Mouse (Mus musculus) CH12.LX (cell line): ENCODE data around the gene Dcaf4. TPM values are rescaled to one million over a fixed set of nuclear protein-coding genes. Genes with fewer than 3 reads are reported as not detected.

Experiments used
- DNase-seq: peaks from one replicate; pipeline ENCODE4 v3.0.0-alpha.2; 2013; ENCODE audit errors: extremely low read depth
- H3K27ac ChIP-seq: 2 replicates; pipeline ENCODE4 v1.5.1; 2012; ENCODE audit warnings: low read depth, mild to moderate bottlenecking, control low read depth, moderate library complexity; ENCODE audit not compliant: insufficient read depth
- H3K27me3 ChIP-seq: replicated peaks from 2 replicates; pipeline ENCODE3; 2012; ENCODE audit warnings: inconsistent platforms
- H3K36me3 ChIP-seq, 2 experiments: replicated peaks in 1 of 2; 2 replicates each; pipeline versions ENCODE3 to v1.6.1; 2012; ENCODE audit warnings: inconsistent platforms in 1 of 2, low read length in 1 of 2, mild to moderate bottlenecking in 1 of 2, mixed read lengths in 1 of 2, moderate library complexity in 1 of 2; ENCODE audit not compliant: control insufficient read depth in 1 of 2, insufficient read depth in 1 of 2
- H3K4me1 ChIP-seq, 2 experiments: 2 replicates each; pipeline ENCODE4 v1.6.1; 2012; ENCODE audit warnings: inconsistent platforms in 1 of 2, moderate library complexity in 1 of 2; ENCODE audit not compliant: insufficient read depth in 2 of 2, control insufficient read depth in 1 of 2
- H3K4me2 ChIP-seq: 2 replicates; pipeline ENCODE4 v1.6.1; 2012; ENCODE audit warnings: low read depth, mild to moderate bottlenecking, control low read depth; ENCODE audit not compliant: poor library complexity, insufficient read depth, severe bottlenecking
- H3K4me3 ChIP-seq, 3 experiments: fragments of 150-350 bp in 1 of 3; sonication (generic) in 1 of 3; replicated peaks in 1 of 3; 2 replicates each; pipeline versions ENCODE3 to v1.5.1; 2011 to 2012; ENCODE audit warnings: low read depth in 2 of 3, low read length in 2 of 3, mild to moderate bottlenecking in 2 of 3, moderate library complexity in 2 of 3, control low read depth in 1 of 3, improper control_type of control experiment in 1 of 3, inconsistent platforms in 1 of 3, mixed read lengths in 1 of 3; ENCODE audit not compliant: poor library complexity in 1 of 3
- H3K79me2 ChIP-seq: replicated peaks from 2 replicates; pipeline ENCODE4 v1.6.1; 2012; ENCODE audit warnings: mild to moderate bottlenecking, moderate library complexity; ENCODE audit not compliant: control insufficient read depth, poor library complexity, insufficient read depth, severe bottlenecking; ENCODE audit errors: extremely low read depth
- H3K9ac ChIP-seq: 2 replicates; pipeline ENCODE4 v1.6.1; 2012; ENCODE audit warnings: low read depth, mild to moderate bottlenecking, control low read depth, moderate library complexity; ENCODE audit not compliant: insufficient read depth
- H3K9me3 ChIP-seq: replicated peaks from 2 replicates; pipeline ENCODE3; 2012; ENCODE audit warnings: low read length, inconsistent platforms, mixed read lengths
- BHLHE40 ChIP-seq: IDR thresholded peaks from 2 replicates; pipeline ENCODE4 v1.6.1; 2011; ENCODE audit warnings: mild to moderate bottlenecking, low read depth, low read length, improper control_type of control experiment
- CHD2 ChIP-seq: IDR thresholded peaks from 2 replicates; pipeline ENCODE4 v1.6.1; 2011; ENCODE audit warnings: low read length, improper control_type of control experiment
- CTCF ChIP-seq, 2 experiments: IDR thresholded peaks in 1 of 2; conservative IDR thresholded peaks in 1 of 2; 2 replicates each; pipeline ENCODE4 v1.5.1; 2011 to 2012; ENCODE audit warnings: low read depth in 2 of 2, low read length in 2 of 2, improper control_type of control experiment in 1 of 2, inconsistent platforms in 1 of 2, mild to moderate bottlenecking in 1 of 2, moderate library complexity in 1 of 2
- ELF1 ChIP-seq: IDR thresholded peaks from 2 replicates; pipeline ENCODE4 v1.6.1; 2014; ENCODE audit warnings: low read depth, mild to moderate bottlenecking, inconsistent platforms, low read length, improper control_type of control experiment
- EP300 ChIP-seq: IDR thresholded peaks from 2 replicates; pipeline ENCODE4 v1.6.1; 2011; ENCODE audit warnings: low read length, improper control_type of control experiment
- IRF4 ChIP-seq: IDR thresholded peaks from 2 replicates; pipeline ENCODE4 v1.6.1; 2014; ENCODE audit warnings: low read depth, mild to moderate bottlenecking, inconsistent platforms, low read length, improper control_type of control experiment
- JUND ChIP-seq: conservative IDR thresholded peaks from 2 replicates; pipeline ENCODE4 v1.6.1; 2011; ENCODE audit warnings: low read depth, low read length, improper control_type of control experiment
- KAT2A ChIP-seq: IDR thresholded peaks from 2 replicates; pipeline ENCODE4 v1.6.1; 2012; ENCODE audit warnings: low read length, improper control_type of control experiment, inconsistent platforms; ENCODE audit not compliant: insufficient replicate concordance
- MAFK ChIP-seq: IDR thresholded peaks from 2 replicates; pipeline ENCODE4 v1.6.1; 2011; ENCODE audit warnings: low read length, improper control_type of control experiment; ENCODE audit not compliant: insufficient replicate concordance
- MAZ ChIP-seq: IDR thresholded peaks from 2 replicates; pipeline ENCODE4 v1.6.1; 2012; ENCODE audit warnings: low read depth, mild to moderate bottlenecking, inconsistent platforms, low read length, improper control_type of control experiment, moderate library complexity
- MEF2A ChIP-seq: IDR thresholded peaks from 2 replicates; pipeline ENCODE4 v1.6.1; 2014; ENCODE audit warnings: low read depth, mild to moderate bottlenecking, inconsistent platforms, low read length, improper control_type of control experiment, borderline replicate concordance
- MXI1 ChIP-seq: IDR thresholded peaks from 2 replicates; pipeline ENCODE4 v1.6.1; 2011; ENCODE audit warnings: mild to moderate bottlenecking, low read depth, low read length, improper control_type of control experiment
- POLR2AphosphoS2 ChIP-seq: IDR thresholded peaks from 2 replicates; pipeline ENCODE4 v1.6.1; 2011; ENCODE audit warnings: low read depth, low read length, improper control_type of control experiment
- RAD21 ChIP-seq: IDR thresholded peaks from 2 replicates; pipeline ENCODE4 v1.6.1; 2011; ENCODE audit warnings: low read depth, mild to moderate bottlenecking, low read length, improper control_type of control experiment, moderate library complexity
- SIN3A ChIP-seq: IDR thresholded peaks from 2 replicates; pipeline ENCODE4 v1.6.1; 2012; ENCODE audit warnings: low read length, improper control_type of control experiment, inconsistent platforms
- TBP ChIP-seq: conservative IDR thresholded peaks from 2 replicates; pipeline ENCODE4 v1.6.1; 2011; ENCODE audit warnings: low read depth, low read length, improper control_type of control experiment
- TCF12 ChIP-seq: IDR thresholded peaks from 2 replicates; pipeline ENCODE4 v1.6.1; 2014; ENCODE audit warnings: low read depth, mild to moderate bottlenecking, inconsistent platforms, low read length, improper control_type of control experiment
- UBTF ChIP-seq: IDR thresholded peaks from 2 replicates; pipeline ENCODE4 v1.6.1; 2012; ENCODE audit warnings: low read depth, mild to moderate bottlenecking, inconsistent platforms, low read length, improper control_type of control experiment, moderate library complexity
- USF1 ChIP-seq: IDR thresholded peaks from 2 replicates; pipeline ENCODE4 v1.6.1; 2014; ENCODE audit warnings: low read depth, mild to moderate bottlenecking, inconsistent platforms, low read length, improper control_type of control experiment
- ZKSCAN1 ChIP-seq: IDR thresholded peaks from 2 replicates; pipeline ENCODE4 v1.6.1; 2012; ENCODE audit warnings: low read depth, inconsistent platforms, low read length, improper control_type of control experiment, borderline replicate concordance
- ZMIZ1 ChIP-seq: IDR thresholded peaks from 2 replicates; pipeline ENCODE4 v1.6.1; 2012; ENCODE audit warnings: low read depth, mild to moderate bottlenecking, inconsistent platforms, low read length, improper control_type of control experiment
- ZNF384 ChIP-seq: IDR thresholded peaks from 2 replicates; pipeline ENCODE4 v1.6.1; 2012; ENCODE audit warnings: low read depth, low read length, improper control_type of control experiment, inconsistent platforms
- dilution Hi-C: fragments of 300-500 bp; cut with MboI; formaldehyde crosslinking; loops from 2 replicates; pipeline ENCODE4 v1.14.3; 2020; ENCODE audit warnings: low sequenced_read_pairs; ENCODE audit not compliant: extremely low pct_unique_long_range_greater_than_20kb, extremely low pct_ligation_motif_present
- in situ Hi-C: fragments of 300-500 bp; cut with MboI; formaldehyde crosslinking; loops from 3 replicates; pipeline ENCODE4 v1.14.3; 2019; ENCODE audit warnings: low sequenced_read_pairs, low pct_ligation_motif_present, low pct_unique_long_range_greater_than_20kb, mixed read lengths
- polyA plus RNA-seq: library from polyadenylated mRNA; unstranded; fragments of >175 nt; gene quantifications from 2 replicates; pipeline ENCODE4 v1.2.1, GENCODE M21; 2012; ENCODE audit warnings: low read depth; ENCODE audit not compliant: insufficient read length
- total RNA-seq, 2 experiments: library from RNA; depleted of rRNA; stranded (reverse); fragments of 300-350 nt in 1 of 2; fragments of >200 nt in 1 of 2; gene quantifications; 2 replicates each; pipeline ENCODE4 v1.2.3; 2012 to 2014

Gene Dcaf4
- total and polyA plus RNA-seq, 3 experiments: 17.3 to 23.6 (median 22.0) TPM

- H3K9ac ChIP-seq: no peak overlapping the region
Measured at GRCm38 (mm10) chr12:83523892-83524291, 3.6 kb downstream of the Dcaf4 start.

GRCm38 (mm10) chr12:83524329-83524728 lies 4.1 kb downstream of the Dcaf4 start:
- H3K36me3 ChIP-seq: peaks cover 2 to 35% of the 10 kb centered on the region in 2 experiments
- no peaks in the 10 kb centered on the region for H3K27me3 ChIP-seq
- in situ Hi-C loops (no loop called here), dilution Hi-C loops (no loop called here)
- no peak overlapping the region for H3K4me3 ChIP-seq
- H3K4me1 ChIP-seq: peaks cover 7 to 28% of the 10 kb centered on the region in 2 experiments; a peak in 3 of 4 replicates
- H3K9ac ChIP-seq: no peak overlapping the region
- no peak overlapping the region for H3K4me2 ChIP-seq
- no peak overlapping the region for H3K27ac ChIP-seq
- H3K79me2 ChIP-seq: 0 out of 2 replicates have a peak, but pooled peaks cover 2% of the 10 kb centered on the region
- DNase-seq: no peak
- H3K9me3 ChIP-seq: no peaks in the 10 kb centered on the region
- TF ChIP-seq MEF2A: no peak
- TF ChIP-seq MAFK: 0 out of 2 replicates have a peak, but pooled peaks have one; percentile 52
- TF ChIP-seq BHLHE40: no peak
- no peak for TF ChIP-seq UBTF
- no peak for TF ChIP-seq POLR2AphosphoS2
- no peak for TF ChIP-seq ZMIZ1
- TF ChIP-seq JUND: no peak
- TF ChIP-seq ZKSCAN1: no peak
- TF ChIP-seq CTCF (conservative IDR thresholded peaks at IDR 0.05 in 1 of 2, IDR thresholded peaks at IDR 0.05 in 1 of 2; ENCODE audit: low read depth in 2 of 2, low read length in 2 of 2): 0 out of 4 replicates have a peak, but pooled peaks of 1 of the 2 experiments have one; percentile 1
- no peak for TF ChIP-seq ZNF384
- TF ChIP-seq ELF1: no peak
- TF ChIP-seq USF1: no peak

More at GRCm38 (mm10) chr12:83523892-83524291, 3.6 kb downstream of the Dcaf4 start:
- no peak for DNase-seq
- no peaks in the 10 kb centered on the region for H3K27me3 ChIP-seq
- dilution Hi-C loops: no loop called here
- 0 out of 2 replicates have a peak, but pooled peaks cover 2% of the 10 kb centered on the region for H3K79me2 ChIP-seq
- peaks cover 2 to 32% of the 10 kb centered on the region in 2 experiments for H3K36me3 ChIP-seq
- no peak for TF ChIP-seq ZNF384
- no peak for TF ChIP-seq USF1
- TF ChIP-seq TCF12: no peak
- TF ChIP-seq MAZ: no peak
- no peak for TF ChIP-seq MEF2A
- TF ChIP-seq CHD2: no peak
- no peak for TF ChIP-seq ZKSCAN1
- TF ChIP-seq EP300: no peak
- no peak for TF ChIP-seq RAD21
- no peak for TF ChIP-seq ZMIZ1
- no peak for TF ChIP-seq SIN3A
- TF ChIP-seq MXI1: no peak
- TF ChIP-seq TBP: no peak
- TF ChIP-seq MAFK: no peak
- TF ChIP-seq IRF4: no peak
- no peak for TF ChIP-seq KAT2A
- H3K27ac ChIP-seq: no peak overlapping the region
- in situ Hi-C loops: no loop called here
- no peak overlapping the region for H3K4me2 ChIP-seq
- H3K9me3 ChIP-seq: no peaks in the 10 kb centered on the region
- no peak overlapping the region for H3K4me3 ChIP-seq
- H3K4me1 ChIP-seq: peaks cover 7 to 28% of the 10 kb centered on the region in 2 experiments; a peak in 3 of 4 replicates
